Mouse (Mus musculus) spleen, adult 2 months (tissue): ENCODE data around the gene Wnt9a.

Experiments
- CTCF ChIP-seq: fragments of 200-500 bp; IDR thresholded peaks from 2 replicates; pipeline ENCODE4 v1.5.1; 2011; ENCODE audit warnings: mild to moderate bottlenecking, inconsistent platforms; ENCODE audit not compliant: insufficient read depth, insufficient read length, insufficient replicate concordance; ENCODE audit errors: extremely low read depth
- POLR2A ChIP-seq: fragments of 200-500 bp; IDR thresholded peaks from 2 replicates; pipeline ENCODE4 v1.6.1; 2011; ENCODE audit warnings: low read depth, low read length, inconsistent platforms

DNA sequence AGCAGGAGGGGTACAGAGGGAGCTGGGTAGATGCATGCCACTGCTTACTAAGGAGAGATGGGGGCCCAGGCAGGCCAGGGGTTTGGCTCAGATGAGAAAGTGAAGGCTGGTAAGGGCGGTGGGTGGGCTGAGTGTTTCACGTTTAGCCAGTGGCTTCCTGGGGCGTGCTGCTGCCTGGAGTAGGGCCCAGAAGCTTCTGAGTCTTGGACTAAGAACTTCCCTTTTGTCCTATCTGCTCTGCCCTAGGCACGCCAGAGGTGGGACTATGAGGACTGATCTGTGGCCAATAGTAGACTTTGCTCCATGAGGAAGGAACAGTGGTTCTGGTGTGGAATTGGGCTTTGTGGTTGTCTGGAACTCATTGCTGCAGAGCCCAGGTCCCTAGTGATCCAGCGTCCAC, 36.2 kb downstream of the Wnt9a start:
- no peak for TF ChIP-seq POLR2A
- no peak for TF ChIP-seq CTCF
